Mouse (Mus musculus) heart, embryonic 16.5 days (tissue): ENCODE measurements around the gene Cc2d2b. TPM values are rescaled to one million over a fixed set of nuclear protein-coding genes. Genes with fewer than 3 reads are reported as not detected.

Source experiments
- ATAC-seq: fragments of 200-750 bp; cut with Nextera tagmentation; replicated peaks from 2 replicates; pipeline ENCODE4 v1.8.0; 2017; ENCODE audit warnings: moderate number of reproducible peaks; ENCODE audit not compliant: insufficient read depth, low FRiP score; ENCODE audit errors: extremely low read depth
- H3K27ac ChIP-seq: fragments of 300-500 bp; sonication (generic); 2 replicates; pipeline ENCODE4 v1.5.1; 2014; ENCODE audit warnings: mild to moderate bottlenecking, low read length, control low read depth, moderate library complexity
- H3K27me3 ChIP-seq: fragments of 300-500 bp; sonication (generic); 2 replicates; pipeline ENCODE4 v1.6.1; 2014; ENCODE audit warnings: low read length, mixed read lengths; ENCODE audit not compliant: control insufficient read depth, insufficient read depth
- H3K36me3 ChIP-seq: fragments of 300-500 bp; sonication (generic); 2 replicates; pipeline ENCODE4 v1.6.1; 2014; ENCODE audit not compliant: control insufficient read depth, insufficient read depth
- H3K4me1 ChIP-seq: fragments of 300-500 bp; sonication (generic); 2 replicates; pipeline ENCODE4 v1.6.1; 2014; ENCODE audit warnings: low read length, mixed read lengths; ENCODE audit not compliant: control insufficient read depth, insufficient read depth
- H3K4me2 ChIP-seq: fragments of 300-500 bp; sonication (generic); 2 replicates; pipeline ENCODE4 v1.6.1; 2014; ENCODE audit warnings: low read depth, mild to moderate bottlenecking, control low read depth, low read length
- H3K4me3 ChIP-seq: fragments of 300-500 bp; sonication (generic); 2 replicates; pipeline ENCODE4 v1.5.1; 2014; ENCODE audit warnings: mild to moderate bottlenecking, control low read depth, low read length
- H3K9ac ChIP-seq: fragments of 300-500 bp; sonication (generic); 2 replicates; pipeline ENCODE4 v1.6.1; 2014; ENCODE audit warnings: low read length, control low read depth
- H3K9me3 ChIP-seq: fragments of 300-500 bp; sonication (generic); replicated peaks from 2 replicates; pipeline ENCODE4 v1.6.1; 2016; ENCODE audit warnings: low read length; ENCODE audit not compliant: control insufficient read depth
- WGBS: fragments of 180-500 bp; shearing (Covaris S2); extraction: QIAGEN DNeasy Blood & Tissue Kit; methylation state at CpG from one replicate; pipeline ENCODE4 v1.1.7; 2014; 5-methylcytosine and 5-hydroxymethylcytosine counted together
- polyA plus RNA-seq: library from polyadenylated mRNA; unstranded; fragments of >200 nt; fragmentation: Nextera tagmentation; extraction: Ambion mirVana; gene quantifications from 2 replicates; pipeline ENCODE4 v1.2.1, GENCODE M21; 2015

Cc2d2b gene
- polyA plus RNA-seq, 1 experiment from 2014 or later = not detected

DNA sequence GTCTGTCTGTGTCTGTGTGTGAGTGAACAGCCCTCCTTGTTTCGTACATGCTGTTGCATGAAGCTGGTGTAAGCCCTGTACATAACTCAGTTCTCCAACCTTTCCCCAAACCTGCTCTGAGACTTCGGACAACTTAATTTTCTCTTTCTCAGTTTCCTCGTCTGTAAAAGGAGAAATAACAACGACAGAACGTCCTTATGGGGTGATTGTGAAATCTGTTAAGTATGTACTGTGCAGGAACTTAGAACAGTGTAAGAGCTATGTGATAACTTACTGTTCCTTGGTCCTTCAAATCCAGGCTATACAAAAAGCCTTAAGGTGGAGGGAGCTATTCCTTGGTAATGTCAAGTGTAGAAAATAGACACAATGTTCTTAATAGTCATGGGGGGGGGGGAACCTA, 83.8 kb downstream of the Cc2d2b start:
- ATAC-seq = no peak
- peaks cover 5% of the 10 kb centered on the region for H3K36me3 ChIP-seq
- peaks cover 10% of the 10 kb centered on the region for H3K4me1 ChIP-seq
- no peaks in the 10 kb centered on the region for H3K27me3 ChIP-seq
- WGBS = 26% methylated on average over 5 of the region's 5 CpGs
- H3K27ac ChIP-seq = no peak overlapping the region
- peak overlapping the region; percentile 88 for H3K9ac ChIP-seq
- peak overlapping the region; percentile 80 for H3K4me3 ChIP-seq
- H3K9me3 ChIP-seq = no peaks in the 10 kb centered on the region
- peak overlapping the region; percentile 92 for H3K4me2 ChIP-seq

DNA sequence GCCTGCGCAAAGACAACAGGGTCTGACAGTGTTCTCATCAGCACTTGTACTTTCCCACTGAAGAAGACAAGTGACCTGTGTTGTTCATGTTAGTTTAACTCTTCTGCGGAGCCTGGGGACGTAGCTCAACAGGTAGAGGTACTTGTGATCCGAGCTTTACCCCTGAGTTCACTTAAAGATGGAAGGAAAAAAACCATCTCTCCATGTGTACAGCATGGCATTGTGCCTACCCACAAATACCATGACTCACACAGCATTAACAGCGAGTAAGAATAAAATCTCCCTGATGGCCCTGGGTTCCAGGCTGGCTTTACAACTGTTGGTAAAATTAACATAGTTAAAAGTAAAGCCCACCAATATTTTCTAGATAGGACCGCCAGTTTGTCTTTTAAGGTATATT, 85.9 kb downstream of the Cc2d2b start:
- Histone ChIP-seq H3K4me1 (peaks cover 10% of the 10 kb centered on the region), H3K36me3 (peaks cover 21% of the 10 kb centered on the region), H3K4me2 (no peak overlapping the region), H3K9ac (no peak overlapping the region), H3K9me3 (no peaks in the 10 kb centered on the region), H3K4me3 (no peak overlapping the region), H3K27me3 (no peaks in the 10 kb centered on the region), H3K27ac (no peak overlapping the region)
- WGBS = 89% methylated on average over 6 of the region's 6 CpGs
- ATAC-seq = no peak

DNA sequence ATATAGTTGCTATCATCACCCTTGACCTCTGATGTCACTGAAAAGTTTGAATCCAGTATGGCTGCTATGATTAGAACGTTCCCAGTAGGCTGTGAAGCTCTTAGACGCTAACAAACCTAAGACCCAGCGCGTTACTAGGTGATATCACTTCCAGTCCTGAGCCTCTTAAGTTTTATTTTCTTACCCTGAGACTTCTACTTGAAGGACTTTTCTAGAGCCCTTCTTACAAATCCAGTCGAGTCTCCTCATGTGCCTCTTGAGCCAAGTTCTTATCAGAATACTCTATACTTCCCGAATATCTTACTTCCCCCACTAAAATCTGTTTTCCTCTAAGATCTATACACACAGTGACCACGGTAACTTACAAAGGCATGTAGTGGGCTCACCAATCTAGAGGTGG, 89.7 kb downstream of the Cc2d2b start:
- Histone ChIP-seq H3K9me3 (no peaks in the 10 kb centered on the region), H3K27me3 (no peaks in the 10 kb centered on the region), H3K4me2 (no peak overlapping the region), H3K4me1 (no peaks in the 10 kb centered on the region), H3K36me3 (peaks cover 22% of the 10 kb centered on the region), H3K9ac (no peak overlapping the region), H3K4me3 (no peak overlapping the region), H3K27ac (no peak overlapping the region)
- no peak for ATAC-seq
- 74% methylated on average over 7 of the region's 7 CpGs for WGBS

DNA sequence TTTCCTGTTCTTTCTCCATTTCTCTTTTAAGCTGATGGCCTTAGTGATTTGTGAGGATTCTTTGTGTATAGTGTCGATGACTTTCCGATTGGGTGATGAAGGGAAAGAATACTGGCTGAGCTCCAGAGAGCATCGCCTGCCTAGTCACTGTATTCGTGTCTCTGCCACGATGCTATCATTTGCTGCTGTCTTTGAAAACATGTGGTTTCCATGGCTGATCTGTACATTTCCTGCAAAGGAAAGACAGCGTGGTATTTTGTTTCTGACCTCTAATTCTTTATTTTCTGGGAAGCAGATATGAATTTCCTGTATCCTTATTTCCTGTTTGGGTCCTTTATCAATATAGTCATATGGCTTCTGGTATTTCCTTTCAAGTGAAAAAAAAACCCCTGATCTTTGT, 91.8 kb downstream of the Cc2d2b start:
- Histone ChIP-seq H3K9ac (no peak overlapping the region), H3K9me3 (no peaks in the 10 kb centered on the region), H3K4me2 (no peak overlapping the region), H3K4me1 (no peaks in the 10 kb centered on the region), H3K4me3 (no peak overlapping the region), H3K27me3 (no peaks in the 10 kb centered on the region), H3K27ac (no peak overlapping the region), H3K36me3 (peaks cover 32% of the 10 kb centered on the region)
- no peak for ATAC-seq
- 56% methylated on average over 6 of the region's 6 CpGs for WGBS

DNA sequence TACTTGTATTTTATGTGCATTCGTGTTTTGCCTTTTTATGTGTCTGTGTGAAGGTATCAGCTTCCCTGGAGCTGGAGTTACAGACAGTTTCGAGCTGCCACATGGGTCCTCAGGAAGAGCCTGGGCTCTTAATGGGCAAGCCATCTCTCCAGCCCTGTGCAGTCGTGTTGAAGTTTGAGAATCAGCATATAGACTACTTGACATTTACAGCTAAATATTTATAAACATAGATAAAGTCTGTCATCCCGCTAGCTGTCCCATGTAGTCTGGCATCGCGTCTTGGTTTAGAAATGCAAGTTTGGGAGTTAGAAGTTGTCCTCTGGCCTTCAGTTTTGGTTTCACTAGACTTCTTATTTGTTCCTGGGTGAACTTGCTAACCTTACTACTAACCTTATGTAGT, 92.5 kb downstream of the Cc2d2b start:
- no peak overlapping the region for H3K27ac ChIP-seq
- H3K4me3 ChIP-seq = no peak overlapping the region
- 75% methylated on average over 6 of the region's 6 CpGs for WGBS
- ATAC-seq = no peak
- no peak overlapping the region for H3K9ac ChIP-seq
- peaks cover 38% of the 10 kb centered on the region for H3K36me3 ChIP-seq
- no peak overlapping the region for H3K4me2 ChIP-seq
- H3K9me3 ChIP-seq = no peaks in the 10 kb centered on the region
- H3K4me1 ChIP-seq = no peaks in the 10 kb centered on the region
- H3K27me3 ChIP-seq = no peaks in the 10 kb centered on the region

DNA sequence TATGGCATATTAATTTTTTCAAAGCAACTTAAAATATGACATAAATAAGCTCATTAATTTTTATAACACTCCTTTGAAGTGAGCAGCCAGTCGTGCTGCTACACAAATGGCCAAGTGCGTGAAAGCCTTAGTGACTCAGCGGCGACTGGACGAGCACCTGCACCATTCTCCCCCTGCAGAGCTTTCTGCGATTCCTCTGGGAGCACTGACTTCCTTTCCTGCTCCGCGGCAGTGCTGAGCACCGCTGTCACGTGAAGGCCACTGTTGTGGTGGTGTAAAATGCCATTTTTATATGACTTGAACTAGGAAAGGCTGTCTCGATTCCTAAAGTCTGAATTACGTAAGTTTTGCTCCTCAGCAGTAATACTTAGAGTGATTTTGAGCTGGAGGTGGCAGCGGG, 93.0 kb downstream of the Cc2d2b start:
- H3K9me3 ChIP-seq = no peaks in the 10 kb centered on the region
- no peak overlapping the region for H3K4me2 ChIP-seq
- WGBS = 72% methylated on average over 13 of the region's 13 CpGs
- H3K27me3 ChIP-seq = no peaks in the 10 kb centered on the region
- H3K27ac ChIP-seq = no peak overlapping the region
- H3K4me1 ChIP-seq = no peaks in the 10 kb centered on the region
- ATAC-seq = no peak
- no peak overlapping the region for H3K9ac ChIP-seq
- peaks cover 41% of the 10 kb centered on the region for H3K36me3 ChIP-seq
- H3K4me3 ChIP-seq = no peak overlapping the region

DNA sequence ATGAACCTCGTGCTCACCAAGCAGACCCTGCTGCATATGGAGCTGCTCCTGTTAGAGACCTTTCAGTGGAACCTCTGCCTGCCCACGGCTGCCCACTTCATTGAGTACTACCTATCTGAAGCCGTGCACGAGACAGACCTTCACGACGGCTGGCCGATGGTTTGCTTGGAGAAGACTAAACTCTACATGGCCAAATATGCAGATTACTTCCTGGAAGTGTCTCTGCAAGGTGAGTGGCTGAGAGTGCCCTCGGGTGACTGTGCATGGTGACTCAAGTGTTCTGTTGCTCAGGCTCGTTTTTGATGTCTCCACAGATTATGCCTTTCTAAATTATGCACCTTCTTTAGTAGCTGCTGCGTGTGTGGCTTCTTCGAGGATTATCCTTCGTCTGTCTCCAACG, 96.2 kb downstream of the Cc2d2b start:
- Histone ChIP-seq H3K4me1 (no peaks in the 10 kb centered on the region), H3K27ac (no peak overlapping the region), H3K4me3 (no peak overlapping the region), H3K27me3 (no peaks in the 10 kb centered on the region), H3K36me3 (peaks cover 23% of the 10 kb centered on the region), H3K9ac (no peak overlapping the region), H3K4me2 (no peak overlapping the region), H3K9me3 (no peaks in the 10 kb centered on the region)
- 85% methylated on average over 13 of the region's 13 CpGs for WGBS
- no peak for ATAC-seq

DNA sequence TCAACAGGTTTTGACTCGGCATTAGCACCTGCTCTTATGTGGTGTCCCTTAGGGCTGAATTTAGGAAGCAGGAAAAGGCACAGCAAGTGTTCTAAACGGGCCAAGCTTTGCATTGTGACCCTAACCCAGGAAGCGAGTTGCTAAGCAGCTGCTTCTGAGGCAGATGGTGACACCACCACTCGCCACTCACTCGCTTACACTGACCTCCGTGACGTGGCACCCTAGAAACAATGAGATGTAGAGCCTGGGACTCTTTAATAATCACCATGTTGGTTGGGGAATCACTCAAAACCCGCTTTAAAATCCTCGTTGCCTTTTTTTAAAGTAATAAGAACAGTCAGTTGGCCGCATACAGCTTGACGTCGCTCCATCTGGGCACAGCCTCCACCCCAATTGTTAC, 100.8 kb downstream of the Cc2d2b start:
- 83% methylated on average over 12 of the region's 12 CpGs for WGBS
- H3K4me3 ChIP-seq = no peak overlapping the region

DNA sequence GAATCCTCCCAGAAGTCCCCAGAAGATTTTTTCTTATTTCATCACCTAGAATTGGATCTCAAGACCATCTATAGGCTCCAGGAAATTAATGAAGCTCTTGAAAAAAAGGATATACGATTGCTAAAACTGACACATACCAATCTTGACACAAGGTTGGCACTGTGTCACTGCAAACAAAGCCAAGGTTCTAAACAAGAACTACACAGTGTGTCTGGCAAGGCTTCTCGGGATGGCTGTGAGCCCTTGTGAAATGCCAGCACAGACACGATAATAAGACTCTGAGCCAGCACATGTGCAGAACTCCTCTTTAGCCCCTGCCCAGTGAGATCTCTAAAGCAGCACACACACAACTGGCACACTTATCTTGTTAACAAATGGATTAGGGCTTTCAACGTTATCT, 111.0 kb downstream of the Cc2d2b start:
- H3K9ac ChIP-seq = no peak overlapping the region
- H3K27me3 ChIP-seq = peaks cover 4% of the 10 kb centered on the region; the same call in 1 of the 2 replicates
- no peaks in the 10 kb centered on the region for H3K9me3 ChIP-seq
- no peaks in the 10 kb centered on the region for H3K36me3 ChIP-seq
- H3K27ac ChIP-seq = peak overlapping the region; percentile 18; the same call in 1 of the 2 replicates
- no peak; the same call in 1 of the 2 replicates for ATAC-seq
- H3K4me1 ChIP-seq = peaks cover 12% of the 10 kb centered on the region
- no peak overlapping the region; the same call in 1 of the 2 replicates for H3K4me2 ChIP-seq
- WGBS = 24% methylated on average over 4 of the region's 4 CpGs
- H3K4me3 ChIP-seq = no peak overlapping the region

More for the DNA sequence above, 100.8 kb downstream of the Cc2d2b start:
- Histone ChIP-seq H3K4me1 (no peaks in the 10 kb centered on the region), H3K4me2 (no peak overlapping the region), H3K27me3 (no peaks in the 10 kb centered on the region), H3K9me3 (no peaks in the 10 kb centered on the region), H3K36me3 (peaks cover 23% of the 10 kb centered on the region), H3K27ac (no peak overlapping the region), H3K9ac (no peak overlapping the region)
- no peak for ATAC-seq

DNA sequence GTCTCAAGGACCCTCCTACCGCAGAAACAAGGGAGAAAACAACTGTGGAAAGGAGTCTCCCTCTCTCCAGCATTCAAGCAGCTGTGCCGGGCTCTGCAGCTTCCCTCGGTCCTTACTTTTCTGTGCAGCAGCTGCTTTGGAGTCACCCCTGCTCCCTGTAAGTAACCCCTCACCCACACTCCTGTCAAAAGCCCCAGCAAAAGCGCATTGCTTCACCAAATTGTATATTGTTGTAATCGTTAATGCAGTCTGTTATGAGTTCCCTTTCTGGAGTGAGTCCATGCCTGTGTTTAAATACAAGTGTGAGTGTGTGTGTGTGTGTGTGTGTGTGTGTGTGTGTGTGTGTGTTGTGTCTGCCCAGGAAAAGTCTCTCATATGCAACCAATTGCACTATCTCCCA, 119.7 kb downstream of the Cc2d2b start:
- Histone ChIP-seq H3K36me3 (no peaks in the 10 kb centered on the region), H3K9me3 (no peaks in the 10 kb centered on the region), H3K27me3 (peaks cover 11% of the 10 kb centered on the region), H3K27ac (no peak overlapping the region), H3K4me1 (0 out of 2 replicates have a peak, but pooled peaks cover 2% of the 10 kb centered on the region), H3K9ac (no peak overlapping the region), H3K4me2 (no peak overlapping the region), H3K4me3 (no peak overlapping the region)
- 32% methylated on average over 5 of the region's 5 CpGs for whole genome bisulfite sequencing
- no peak for ATAC-seq
